Mouse (Mus musculus): ENCODE measurements around the gene Pias3. TPM values are rescaled to one million over a fixed set of nuclear protein-coding genes. Genes with fewer than 3 reads are reported as not detected.
"Not testable (repeated sequence)": the region's sequence is repeated elsewhere in the genome, so short reads cannot be mapped to it uniquely, and the experiment has no call there.

The Pias3 gene
- polyA plus RNA-seq, 1 experiment from 2014 or later = 12.3 TPM

GRCm38 (mm10) chr3:96727828-96728633 lies 31.8 kb downstream of the Pias3 start:
- DNase-seq (ENCODE audit: low spot score) = peak; percentile 35

GRCm38 (mm10) chr3:96728634-96729402 lies 32.6 kb downstream of the Pias3 start:
- DNase-seq (ENCODE audit: low spot score) = no peak

- peak; percentile 57 for DNase-seq (ENCODE audit: low spot score)
These were observed 33.2 kb downstream of the Pias3 start for GRCm38 (mm10) chr3:96729403-96729784.

- no peak for DNase-seq (ENCODE audit: low spot score)
These were observed 34.6 kb downstream of the Pias3 start for GRCm38 (mm10) chr3:96730785-96731184.

GRCm38 (mm10) chr3:96733984-96734383 lies 37.8 kb downstream of the Pias3 start:
- no peak for DNase-seq (ENCODE audit: low spot score)

GRCm38 (mm10) chr3:96735200-96735599 lies 39.0 kb downstream of the Pias3 start:
- DNase-seq (ENCODE audit: low spot score) = no peak

GRCm38 (mm10) chr3:96737013-96737740 lies 41.0 kb downstream of the Pias3 start:
- DNase-seq (ENCODE audit: low spot score) = no peak

GRCm38 (mm10) chr3:96737995-96738394 lies 41.8 kb downstream of the Pias3 start:
- DNase-seq (ENCODE audit: low spot score) = no peak

- not testable (repeated sequence) for DNase-seq (ENCODE audit: low spot score)
These were observed 44.1 kb downstream of the Pias3 start for GRCm38 (mm10) chr3:96740279-96740678.

- no peak for DNase-seq (ENCODE audit: low spot score)
These were observed 48.2 kb downstream of the Pias3 start for GRCm38 (mm10) chr3:96744348-96744747.

- no peak for DNase-seq (ENCODE audit: low spot score)
These were observed 50.6 kb downstream of the Pias3 start for GRCm38 (mm10) chr3:96746829-96747228.

Other genes with a start within 250 kb of the Pias3 start
- gene BC107364, start 244.1 kb upstream of the Pias3 start, polyA plus RNA-seq (2015; fragmentation: Nextera tagmentation; extraction: Ambion mirVana) = 0.46 and 0.55 TPM in 2 replicates
- gene Hfe2, start 171.2 kb upstream of the Pias3 start, polyA plus RNA-seq (2015; fragmentation: Nextera tagmentation; extraction: Ambion mirVana) = 0.13 and 0.18 TPM in 2 replicates
- 260 TPM in 2 replicates for gene Txnip, start 138.4 kb upstream of the Pias3 start, polyA plus RNA-seq (2015; fragmentation: Nextera tagmentation; extraction: Ambion mirVana)
- 0.42 and 0.46 TPM in 2 replicates for gene Gm16253, start 119.4 kb upstream of the Pias3 start, polyA plus RNA-seq (2015; fragmentation: Nextera tagmentation; extraction: Ambion mirVana)
- 25.8 and 28.8 TPM in 2 replicates for gene Polr3gl, start 102.2 kb upstream of the Pias3 start, polyA plus RNA-seq (2015; fragmentation: Nextera tagmentation; extraction: Ambion mirVana)
- gene Ankrd34a, start 99.7 kb upstream of the Pias3 start, polyA plus RNA-seq (2015; fragmentation: Nextera tagmentation; extraction: Ambion mirVana) = 0.07 and 0.09 TPM in 2 replicates
- gene Lix1l, start 95.2 kb upstream of the Pias3 start, polyA plus RNA-seq (2015; fragmentation: Nextera tagmentation; extraction: Ambion mirVana) = 1.7 TPM in 2 replicates
- 146 and 155 TPM in 2 replicates for gene Rbm8a, start 66.5 kb upstream of the Pias3 start, polyA plus RNA-seq (2015; fragmentation: Nextera tagmentation; extraction: Ambion mirVana)
- 50.0 and 52.6 TPM in 2 replicates for gene Pex11b, start 61.0 kb upstream of the Pias3 start, polyA plus RNA-seq (2015; fragmentation: Nextera tagmentation; extraction: Ambion mirVana)
- not detected in 2 replicates for gene Gm42957, start 60.9 kb upstream of the Pias3 start, polyA plus RNA-seq (2015; fragmentation: Nextera tagmentation; extraction: Ambion mirVana)
- 0.31 and 0.35 TPM in 2 replicates for gene Itga10, start 50.8 kb upstream of the Pias3 start, polyA plus RNA-seq (2015; fragmentation: Nextera tagmentation; extraction: Ambion mirVana)
- 1.5 and 1.9 TPM in 2 replicates for gene Ankrd35, start 26.3 kb upstream of the Pias3 start, polyA plus RNA-seq (2015; fragmentation: Nextera tagmentation; extraction: Ambion mirVana)
- gene Nudt17, start 12.2 kb downstream of the Pias3 start, polyA plus RNA-seq (2015; fragmentation: Nextera tagmentation; extraction: Ambion mirVana) = 19.5 and 20.7 TPM in 2 replicates
- gene Polr3c, start 31.2 kb downstream of the Pias3 start, polyA plus RNA-seq (2015; fragmentation: Nextera tagmentation; extraction: Ambion mirVana) = 31.8 and 34.5 TPM in 2 replicates
- gene Rnf115, start 31.3 kb downstream of the Pias3 start, polyA plus RNA-seq (2015; fragmentation: Nextera tagmentation; extraction: Ambion mirVana) = 65.9 and 73.2 TPM in 2 replicates
- 1.2 and 1.4 TPM in 2 replicates for gene Pdzk1, start 132.9 kb downstream of the Pias3 start, polyA plus RNA-seq (2015; fragmentation: Nextera tagmentation; extraction: Ambion mirVana)
- 26.3 and 29.8 TPM in 2 replicates for gene Cd160, start 133.0 kb downstream of the Pias3 start, polyA plus RNA-seq (2015; fragmentation: Nextera tagmentation; extraction: Ambion mirVana)
- 1.5 and 1.8 TPM in 2 replicates for gene Gja5, start 208.3 kb downstream of the Pias3 start, polyA plus RNA-seq (2015; fragmentation: Nextera tagmentation; extraction: Ambion mirVana)
- gene Gpr89, start 209.0 kb downstream of the Pias3 start, polyA plus RNA-seq (2015; fragmentation: Nextera tagmentation; extraction: Ambion mirVana) = 34.4 and 39.4 TPM in 2 replicates
- 0.03 and 0.04 TPM in 2 replicates for gene Gja8, start 229.6 kb downstream of the Pias3 start, polyA plus RNA-seq (2015; fragmentation: Nextera tagmentation; extraction: Ambion mirVana)